Mouse (Mus musculus) left cerebral cortex, postnatal 25 days (tissue): ENCODE measurements around the gene Agap3. TPM values are rescaled to one million over a fixed set of nuclear protein-coding genes. Genes with fewer than 3 reads are reported as not detected.
A peak's percentile ranks its signal among the peaks of the same experiment; 100 is the strongest.

Experiments
- DNase-seq, 2 experiments: peaks; one replicate each; pipeline ENCODE4 v3.0.0; 2022; ENCODE audit warnings: low spot score in 2 of 2, mixed read lengths in 1 of 2
- intact Hi-C: fragments of 180-260 bp; cut with DNase I; formaldehyde crosslinking; loops from one replicate; pipeline ENCODE4 v1.15.1; 2025
- total RNA-seq, 2 experiments: library from RNA; stranded (reverse); gene quantifications; 2 replicates each; pipeline ENCODE4 v1.2.3; 2021

The Agap3 gene
- total RNA-seq, 2 experiments from 2014 or later: 505 to 511 TPM

DNA sequence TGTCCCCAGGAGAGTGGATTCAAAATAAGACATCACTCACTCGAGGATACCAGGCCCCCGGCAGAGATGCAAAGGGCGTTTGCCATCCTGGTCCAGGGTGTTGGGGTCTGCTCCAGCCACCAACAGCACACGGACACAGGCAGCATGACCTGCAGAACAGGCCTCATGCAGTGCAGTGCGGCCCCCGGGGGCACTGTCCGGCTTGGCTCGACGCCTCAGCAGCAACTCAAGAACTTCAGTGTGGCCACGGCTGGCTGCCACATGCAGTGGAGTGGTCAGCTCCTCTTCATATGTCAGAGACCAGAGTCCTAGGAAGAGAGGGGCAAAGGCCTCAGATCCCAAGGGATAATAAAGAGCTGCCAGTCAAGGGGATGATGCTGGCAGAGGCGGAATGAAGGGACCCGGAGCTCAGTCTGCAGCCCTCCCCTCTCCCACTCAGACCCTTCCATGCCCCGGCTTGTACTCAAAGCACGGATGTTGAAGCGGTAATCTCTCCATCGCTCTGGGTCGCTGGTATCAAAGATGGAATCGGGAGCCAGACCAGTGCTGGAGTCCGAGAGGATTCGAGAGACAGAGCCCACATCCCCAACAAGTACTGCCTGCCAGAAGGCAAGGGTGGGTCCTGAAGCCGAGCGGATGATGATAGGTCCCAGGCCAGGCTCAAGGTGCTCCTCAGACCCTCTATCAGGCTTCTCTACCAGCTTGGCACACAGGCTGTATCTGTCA, 87.8 kb downstream of the Agap3 start:
- DNase-seq: no peak
- intact Hi-C loops: no loop called here

GRCm38 (mm10) chr5:24540387-24541143, 88.6 kb downstream of the Agap3 start, which contains the start of gene Asb10:
TSS of gene Asb10 (minus strand) at chr5:24540978.
- intact Hi-C loops: no loop called here
- DNase-seq: peak; percentile 20 to 60

DNA sequence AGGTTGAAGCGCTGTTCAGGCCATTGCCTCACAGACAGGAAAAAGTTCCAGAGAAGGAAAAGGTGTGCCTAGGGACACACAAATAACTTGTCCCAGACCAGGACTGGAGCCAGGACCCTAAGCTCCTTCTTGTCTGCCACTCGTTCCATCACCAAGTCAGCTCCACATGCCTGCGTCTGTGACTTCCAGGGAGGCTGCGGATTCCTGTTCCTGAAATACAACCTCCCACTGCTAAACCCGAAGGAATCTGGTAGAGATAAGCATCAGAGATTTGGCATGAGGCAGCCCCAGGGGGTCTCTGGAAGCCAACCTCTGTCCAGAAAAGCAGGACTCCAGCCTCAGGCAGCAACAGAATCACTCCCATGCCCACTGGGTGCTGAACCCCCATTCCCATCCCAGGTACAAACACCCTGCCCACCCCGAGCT, 89.2 kb downstream of the Agap3 start:
- intact Hi-C loops: no loop called here

DNA sequence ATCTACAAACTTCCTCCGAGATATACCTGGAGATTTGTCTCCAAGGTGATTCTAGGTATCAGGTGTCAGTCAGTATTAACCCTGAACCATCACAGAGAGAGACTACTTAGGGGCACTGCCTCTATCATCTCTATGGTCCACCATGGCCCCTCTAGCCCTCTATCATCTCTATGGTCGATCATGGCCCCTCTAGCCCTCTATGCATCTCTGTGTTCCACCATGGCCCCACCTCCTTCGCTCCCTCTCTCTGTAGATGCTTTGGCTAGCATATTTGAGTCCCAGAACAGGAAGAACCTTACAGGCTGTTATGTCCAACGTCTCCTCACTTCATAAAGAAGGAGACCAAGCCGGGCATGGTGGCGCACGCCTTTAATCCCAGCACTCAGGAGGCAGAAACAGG, 90.7 kb downstream of the Agap3 start:
- DNase-seq: no peak
- intact Hi-C loops: no loop called here

More for the DNA sequence above, 89.2 kb downstream of the Agap3 start:
- peak in 1 of 2 experiments; percentile 8 for DNase-seq

DNA sequence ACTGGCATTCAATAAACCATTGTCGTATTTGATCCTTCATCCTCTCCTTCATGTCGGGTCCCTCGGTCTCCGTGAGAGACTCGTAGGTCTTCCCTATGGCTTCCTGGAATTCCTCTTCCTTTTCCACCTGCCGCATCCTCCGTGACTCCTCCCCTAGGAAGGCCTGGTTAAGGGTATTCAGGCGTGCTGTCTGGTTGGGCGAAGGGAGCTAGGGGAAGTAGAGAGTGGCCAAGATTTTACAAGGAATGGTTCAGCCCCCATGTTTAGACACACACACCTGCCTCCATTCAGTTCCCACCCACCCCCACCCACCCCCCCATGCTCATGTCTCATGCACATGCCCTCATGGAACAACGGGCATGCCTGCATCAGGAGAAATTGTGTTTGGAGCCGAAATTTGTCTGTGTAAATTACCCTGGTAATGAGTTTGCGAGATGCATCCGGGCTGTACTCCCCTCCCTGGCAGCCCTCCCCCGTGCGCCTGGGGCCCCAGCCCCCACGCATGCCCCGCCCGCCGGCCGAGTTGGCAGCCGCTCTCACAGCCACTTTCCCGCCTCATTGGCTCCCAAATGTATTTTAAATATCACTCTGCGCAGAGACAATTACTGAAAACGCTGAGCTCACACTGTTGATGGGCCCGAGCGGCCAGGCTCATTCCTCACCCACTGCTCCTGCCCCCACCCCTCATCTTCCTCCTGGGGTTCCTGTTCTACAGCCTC, 98.8 kb downstream of the Agap3 start:
- peak; percentile 53 to 72 for DNase-seq
- intact Hi-C loops: no loop called here

- DNase-seq: no peak
- intact Hi-C loops: no loop called here
Observed at GRCm38 (mm10) chr5:24551317-24551688, 99.3 kb downstream of the Agap3 start.

Other genes with a start within 250 kb of the Agap3 start
- 10 to 100 TPM; 22.5 to 30.1 TPM for gene Kcnh2, start 100.6 kb upstream of the Agap3 start, total RNA-seq
- gene Nos3, start 87.4 kb upstream of the Agap3 start, total RNA-seq: 1 to 10 TPM; 8.0 to 9.5 TPM
- gene Atg9b, start 60.0 kb upstream of the Agap3 start, total RNA-seq: 1 to 10 TPM; 2.3 to 3.0 TPM
- 10 to 100 TPM; 41.3 to 54.2 TPM for gene Abcb8, start 58.5 kb upstream of the Agap3 start, total RNA-seq
- gene Asic3, start 38.8 kb upstream of the Agap3 start, total RNA-seq: under 1 TPM in 1 of 2 experiments, not detected in 1; 0.73 TPM
- gene Cdk5, start 28.6 kb upstream of the Agap3 start, total RNA-seq: 100 to 1,000 TPM; 132 TPM
- 10 to 100 TPM; 28.5 to 33.2 TPM for gene Slc4a2, start 28.3 kb upstream of the Agap3 start, total RNA-seq
- gene Fastk, start 6.9 kb upstream of the Agap3 start, total RNA-seq: 100 to 1,000 TPM; 130 to 137 TPM
- 10 to 100 TPM; 25.9 to 27.3 TPM for gene Tmub1, start 4.3 kb upstream of the Agap3 start, total RNA-seq
- gene Gbx1, start 75.0 kb downstream of the Agap3 start, total RNA-seq: under 1 TPM; 0.32 to 0.76 TPM
- gene Asb10, start 88.8 kb downstream of the Agap3 start, total RNA-seq: not detected
- gene 4931409K22Rik, start 104.6 kb downstream of the Agap3 start, total RNA-seq: not detected
- gene Abcf2, start 125.3 kb downstream of the Agap3 start, total RNA-seq: 10 to 100 TPM; 80.6 to 81.4 TPM
- 10 to 100 TPM; 68.8 to 77.3 TPM for gene Chpf2, start 134.6 kb downstream of the Agap3 start, total RNA-seq
- 100 to 1,000 TPM in 1 of 2 experiments, 10 to 100 TPM in 1; 93.4 to 105 TPM for gene Smarcd3, start 172.2 kb downstream of the Agap3 start, total RNA-seq
- gene Nub1, start 233.4 kb downstream of the Agap3 start, total RNA-seq: 10 to 100 TPM; 70.2 to 76.1 TPM